Mouse (Mus musculus) kidney, adult 2 months (tissue): Measurements from ENCODE around the gene Kif2a. TPM values are rescaled to one million over a fixed set of nuclear protein-coding genes. Genes with fewer than 3 reads are reported as not detected.
"Not testable (repeated sequence)": the region's sequence is repeated elsewhere in the genome, so short reads cannot be mapped to it uniquely, and the experiment has no call there.

Experiments used
- DNase-seq: peaks from one replicate; pipeline ENCODE4 v3.0.0; 2021
- H3K27ac ChIP-seq: fragments of 200-500 bp; 2 replicates; pipeline ENCODE4 v1.5.1; 2012; ENCODE audit warnings: low read depth, low read length, control low read depth, inconsistent platforms; ENCODE audit not compliant: insufficient read depth
- H3K27me3 ChIP-seq: fragments of 200-500 bp; replicated peaks from 2 replicates; pipeline ENCODE4 v1.6.1; 2012; ENCODE audit warnings: mild to moderate bottlenecking, moderate library complexity, low read length, inconsistent platforms; ENCODE audit not compliant: control insufficient read depth, insufficient read depth
- H3K36me3 ChIP-seq: fragments of 200-500 bp; 2 replicates; pipeline ENCODE4 v1.6.1; 2012; ENCODE audit warnings: mild to moderate bottlenecking, moderate library complexity, low read length, inconsistent platforms; ENCODE audit not compliant: control insufficient read depth, insufficient read depth
- H3K4me1 ChIP-seq: fragments of 200-500 bp; 2 replicates; pipeline ENCODE4 v1.6.1; 2011; ENCODE audit warnings: low read length; ENCODE audit not compliant: control insufficient read depth, insufficient read depth
- H3K4me3 ChIP-seq: fragments of 200-500 bp; 2 replicates; pipeline ENCODE4 v1.5.1; 2011; ENCODE audit warnings: mild to moderate bottlenecking, low read depth, low read length, control low read depth; ENCODE audit not compliant: insufficient read depth
- CTCF ChIP-seq: fragments of 200-500 bp; conservative IDR thresholded peaks from 2 replicates; pipeline ENCODE4 v1.5.1; 2011; ENCODE audit warnings: low read depth, mild to moderate bottlenecking, control low read depth, low read length, moderate library complexity, mixed read lengths; ENCODE audit not compliant: insufficient read depth, insufficient read length
- POLR2A ChIP-seq: fragments of 200-500 bp; IDR thresholded peaks from one replicate; pipeline ENCODE4 v1.6.1; 2011; ENCODE audit warnings: low read depth, low read length, control low read depth
- WGBS: fragments of 180-500 bp; shearing (Covaris S2); methylation state at CpG from one replicate; pipeline ENCODE4 v1.1.7; 2018; 5-methylcytosine and 5-hydroxymethylcytosine counted together
- polyA plus RNA-seq: library from polyadenylated mRNA; depleted of rRNA; stranded (reverse); fragments of >200 nt; gene quantifications from 2 replicates; pipeline ENCODE4 v1.2.3, GENCODE M21; 2012; rRNA removed

The Kif2a gene
- polyA plus RNA-seq, 1 experiment: 2.5 TPM

- Histone ChIP-seq H3K27me3 (no peaks in the 10 kb centered on the region), H3K27ac (no peak overlapping the region), H3K4me3 (no peak overlapping the region), H3K4me1 (no peaks in the 10 kb centered on the region), H3K36me3 (no peaks in the 10 kb centered on the region)
- TF ChIP-seq POLR2A (no peak), CTCF (no peak)
- DNase-seq: no peak
- 93% methylated on average over 4 of the region's 4 CpGs for WGBS
These were observed 93.6 kb downstream of the Kif2a start for GRCm38 (mm10) chr13:106928296-106928695.

GRCm38 (mm10) chr13:106925921-106926320, 96.0 kb downstream of the Kif2a start:
- WGBS: 92% methylated on average over 3 of the region's 3 CpGs
- not testable (repeated sequence) for H3K27me3 ChIP-seq, H3K36me3 ChIP-seq, H3K27ac ChIP-seq, DNase-seq, H3K4me1 ChIP-seq, H3K4me3 ChIP-seq

GRCm38 (mm10) chr13:106918322-106919050, 103.4 kb downstream of the Kif2a start:
- Histone ChIP-seq H3K4me1 (no peaks in the 10 kb centered on the region), H3K4me3 (no peak overlapping the region), H3K27ac (no peak overlapping the region), H3K27me3 (no peaks in the 10 kb centered on the region), H3K36me3 (no peaks in the 10 kb centered on the region)
- WGBS: 77% methylated on average over 7 of the region's 7 CpGs
- 0 out of 2 replicates have a peak, but pooled peaks have one; percentile 8 for TF ChIP-seq CTCF
- no peak for TF ChIP-seq POLR2A
- peak; percentile 29 for DNase-seq

- DNase-seq: no peak
- 83% methylated on average over 3 of the region's 3 CpGs for WGBS
- no peaks in the 10 kb centered on the region for H3K27me3 ChIP-seq
- TF ChIP-seq POLR2A (no peak), CTCF (no peak)
- no peak overlapping the region for H3K27ac ChIP-seq
- H3K4me3 ChIP-seq: no peak overlapping the region
- no peaks in the 10 kb centered on the region for H3K4me1 ChIP-seq
- peaks cover 9% of the 10 kb centered on the region; the same call in 1 of the 2 replicates for H3K36me3 ChIP-seq
These were observed 108.7 kb downstream of the Kif2a start for GRCm38 (mm10) chr13:106913125-106913736.

- WGBS: 94% methylated on average over 10 of the region's 10 CpGs
- no peak for TF ChIP-seq CTCF
- TF ChIP-seq POLR2A: no peak
- H3K27ac ChIP-seq: no peak overlapping the region
- peaks cover 9% of the 10 kb centered on the region; the same call in 1 of the 2 replicates for H3K36me3 ChIP-seq
- no peak overlapping the region for H3K4me3 ChIP-seq
- H3K27me3 ChIP-seq: no peaks in the 10 kb centered on the region
- DNase-seq: no peak
- H3K4me1 ChIP-seq: no peaks in the 10 kb centered on the region
These were observed 111.8 kb downstream of the Kif2a start for GRCm38 (mm10) chr13:106910096-106910495.

Other genes with a start within 250 kb of the Kif2a start
- gene Ipo11, start 85.2 kb downstream of the Kif2a start, polyA plus RNA-seq: 18.5 and 18.9 TPM in 2 replicates
- 4.5 and 4.6 TPM in 2 replicates for gene Dimt1, start 75.0 kb downstream of the Kif2a start, polyA plus RNA-seq